Mouse (Mus musculus) limb, embryonic 12.5 days (tissue): Measurements from ENCODE around the gene Mrpl40. TPM values are rescaled to one million over a fixed set of nuclear protein-coding genes. Genes with fewer than 3 reads are reported as not detected.
A peak's percentile ranks its signal among the peaks of the same experiment; 100 is the strongest.

ENCODE experiments used
- ATAC-seq: fragments of 200-750 bp; cut with Nextera tagmentation; 2 replicates; pipeline ENCODE4 v1.8.0; 2017; ENCODE audit warnings: low read depth, moderate TSS enrichment; ENCODE audit not compliant: insufficient number of reproducible peaks, insufficient read depth, low FRiP score, low TSS enrichment
- H3K27ac ChIP-seq: fragments of 300-500 bp; sonication (generic); 2 replicates; pipeline ENCODE4 v1.5.1; 2016; ENCODE audit warnings: mild to moderate bottlenecking, moderate library complexity
- H3K27me3 ChIP-seq: fragments of 300-500 bp; sonication (generic); 2 replicates; pipeline ENCODE4 v1.6.1; 2016; ENCODE audit warnings: mild to moderate bottlenecking, moderate library complexity
- H3K36me3 ChIP-seq: fragments of 300-500 bp; sonication (generic); 2 replicates; pipeline ENCODE4 v1.6.1; 2016; ENCODE audit warnings: mild to moderate bottlenecking, moderate library complexity
- H3K4me1 ChIP-seq: fragments of 300-500 bp; sonication (generic); replicated peaks from 2 replicates; pipeline ENCODE4 v1.6.1; 2016
- H3K4me2 ChIP-seq: fragments of 300-500 bp; sonication (generic); 2 replicates; pipeline ENCODE4 v1.6.1; 2016; ENCODE audit warnings: mild to moderate bottlenecking, moderate library complexity
- H3K4me3 ChIP-seq: fragments of 300-500 bp; sonication (generic); replicated peaks from 2 replicates; pipeline ENCODE4 v1.5.1; 2016; ENCODE audit warnings: mild to moderate bottlenecking
- H3K9ac ChIP-seq: fragments of 300-500 bp; sonication (generic); replicated peaks from 2 replicates; pipeline ENCODE4 v1.6.1; 2016; ENCODE audit warnings: mild to moderate bottlenecking, moderate library complexity
- H3K9me3 ChIP-seq: fragments of 300-500 bp; sonication (generic); 2 replicates; pipeline ENCODE4 v1.6.1; 2016; ENCODE audit warnings: mild to moderate bottlenecking, moderate library complexity
- WGBS: fragments of 180-500 bp; shearing (Covaris S2); methylation state at CpG from one replicate; pipeline ENCODE4 v1.1.7; 2016; 5-methylcytosine and 5-hydroxymethylcytosine counted together
- polyA plus RNA-seq: library from polyadenylated mRNA; unstranded; fragments of >200 nt; fragmentation: Nextera tagmentation; extraction: Ambion mirVana; gene quantifications from 2 replicates; pipeline ENCODE4 v1.2.1, GENCODE M21; 2016

Mrpl40 gene
- polyA plus RNA-seq = 105 and 106 TPM in 2 replicates

DNA sequence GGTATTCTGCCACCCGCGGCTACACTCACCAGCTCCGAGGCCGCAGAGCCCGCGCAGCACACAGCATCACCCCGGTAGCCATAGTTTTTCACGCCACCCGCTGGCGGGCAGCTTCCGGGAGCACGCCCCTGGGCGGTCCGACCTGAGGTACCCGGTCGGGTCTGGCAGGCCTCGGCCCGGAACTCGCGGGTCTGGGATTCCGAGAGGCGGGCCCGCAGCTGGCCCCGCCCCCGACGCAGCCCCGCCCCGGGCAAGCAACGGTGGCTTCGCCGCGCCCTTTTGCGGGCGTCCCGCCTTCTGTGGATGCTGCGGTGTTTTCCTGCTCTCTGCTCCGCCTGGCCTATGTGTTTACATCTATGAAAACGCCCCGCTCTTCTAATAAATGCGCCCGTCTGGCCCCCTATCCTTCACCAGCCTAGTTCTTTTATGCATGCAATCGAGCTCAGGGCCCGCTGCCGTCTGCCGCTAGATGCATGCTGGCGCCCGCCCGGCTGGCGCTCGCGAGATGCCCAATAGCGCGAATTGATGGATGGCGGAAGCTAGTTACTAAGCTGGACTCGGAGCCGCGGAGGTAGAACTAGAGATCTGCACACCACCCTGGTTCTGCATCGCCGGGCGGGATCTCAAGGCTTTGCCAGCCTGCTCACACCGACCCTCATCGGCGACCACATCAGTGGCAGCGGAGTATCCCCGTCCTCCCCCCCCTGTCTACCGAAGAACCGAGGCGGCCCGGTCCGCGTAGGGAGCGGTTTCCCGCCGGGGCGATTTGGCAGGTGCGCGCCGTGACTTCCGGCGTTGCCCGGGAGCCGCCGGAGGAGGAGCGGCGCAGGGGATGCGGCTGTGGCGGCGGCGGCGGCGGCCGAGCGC is at the start of gene Mrpl40, which contains the start of gene Hira:
Mrpl40 (minus strand) TSS at position 421 of the 867 bp plus-strand sequence.
Hira (plus strand) TSS at position 596 of the 867 bp plus-strand sequence.
- H3K4me1 ChIP-seq = peaks cover 16% of the 10 kb centered on the region; the same call in 1 of the 2 replicates
- H3K27ac ChIP-seq = peak within 1 kb of the TSS; percentile 97
- peak; percentile 93 for ATAC-seq
- peaks cover 58% of the 10 kb centered on the region for H3K36me3 ChIP-seq
- no peaks in the 10 kb centered on the region for H3K9me3 ChIP-seq
- peak within 1 kb of the TSS; percentile 87 for H3K9ac ChIP-seq
- no peaks in the 10 kb centered on the region for H3K27me3 ChIP-seq
- peak within 1 kb of the TSS; percentile 89 for H3K4me3 ChIP-seq
- H3K4me2 ChIP-seq = peak within 1 kb of the TSS; percentile 78
- WGBS = under 1% methylated on average over 93 of the region's 93 CpGs

DNA sequence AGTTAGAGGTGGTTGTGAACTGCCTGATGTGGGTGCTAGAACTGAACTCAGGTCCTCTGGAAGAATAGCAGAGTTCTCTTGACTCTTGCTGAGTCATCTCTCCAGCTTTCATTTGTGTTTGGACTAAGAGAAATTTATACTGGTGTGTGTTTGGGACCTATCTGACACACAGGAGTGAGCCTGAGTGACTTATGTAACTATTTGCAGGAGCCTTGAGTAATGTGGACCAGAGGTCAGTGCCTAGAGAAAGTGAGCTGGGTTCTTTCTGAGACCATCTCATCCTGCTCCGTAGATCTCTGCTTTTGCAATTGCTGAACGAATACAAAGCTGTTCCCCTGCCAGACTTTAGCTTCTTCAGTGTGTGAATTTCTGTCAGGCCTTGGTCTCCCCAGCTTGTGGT is 45.1 kb upstream of the Mrpl40 start:
- Histone ChIP-seq H3K4me2 (no peak overlapping the region), H3K4me1 (no peaks in the 10 kb centered on the region), H3K27me3 (no peaks in the 10 kb centered on the region), H3K9me3 (no peaks in the 10 kb centered on the region), H3K9ac (no peak overlapping the region), H3K36me3 (peaks cover 96% of the 10 kb centered on the region), H3K4me3 (no peak overlapping the region), H3K27ac (no peak overlapping the region)
- 88% methylated on average over 2 of the region's 2 CpGs for WGBS
- ATAC-seq = no peak

DNA sequence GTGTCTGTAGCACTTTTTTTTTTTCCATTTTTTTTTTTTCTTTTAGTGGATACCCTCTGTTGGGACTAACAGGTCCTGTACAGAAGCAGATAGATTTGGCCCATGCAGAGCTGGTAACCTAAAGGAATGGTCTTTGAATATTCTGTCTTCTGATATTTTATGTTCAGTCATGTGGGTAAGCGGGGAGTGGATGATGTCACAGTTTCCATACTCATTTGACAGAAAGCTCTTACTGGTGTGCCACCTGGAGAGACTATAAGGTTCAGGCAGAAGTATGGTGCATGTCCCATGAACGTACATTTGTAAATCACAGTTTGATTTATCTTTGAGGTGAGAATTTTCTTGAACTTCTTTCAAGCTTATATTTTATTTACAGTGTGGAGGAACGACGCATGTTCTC is 39.4 kb upstream of the Mrpl40 start:
- no peaks in the 10 kb centered on the region for H3K4me1 ChIP-seq
- no peaks in the 10 kb centered on the region for H3K27me3 ChIP-seq
- H3K9ac ChIP-seq = no peak overlapping the region
- H3K4me3 ChIP-seq = no peak overlapping the region
- no peak overlapping the region for H3K4me2 ChIP-seq
- WGBS = 95% methylated on average over 4 of the region's 4 CpGs
- ATAC-seq = no peak
- H3K9me3 ChIP-seq = no peaks in the 10 kb centered on the region
- H3K36me3 ChIP-seq = peaks cover 77% of the 10 kb centered on the region
- no peak overlapping the region for H3K27ac ChIP-seq

GRCm38 (mm10) chr16:18905648-18906047 is 29.0 kb upstream of the Mrpl40 start:
- no peak overlapping the region for H3K27ac ChIP-seq
- no peak overlapping the region for H3K4me2 ChIP-seq
- H3K4me1 ChIP-seq = no peaks in the 10 kb centered on the region
- ATAC-seq = no peak
- peaks cover 73% of the 10 kb centered on the region for H3K36me3 ChIP-seq
- no peaks in the 10 kb centered on the region for H3K27me3 ChIP-seq
- H3K9me3 ChIP-seq = no peaks in the 10 kb centered on the region
- no peak overlapping the region for H3K9ac ChIP-seq
- no peak overlapping the region for H3K4me3 ChIP-seq
- 97% methylated on average over 1 of the region's 1 CpGs for WGBS

- peak; percentile 63; the same call in 1 of the 2 replicates for ATAC-seq
- H3K27ac ChIP-seq = no peak overlapping the region
- H3K4me3 ChIP-seq = no peak overlapping the region
- 31% methylated on average over 10 of the region's 10 CpGs for WGBS
- H3K36me3 ChIP-seq = peaks cover 48% of the 10 kb centered on the region
- peaks cover 4% of the 10 kb centered on the region; the same call in 1 of the 2 replicates for H3K4me1 ChIP-seq
- H3K9me3 ChIP-seq = no peaks in the 10 kb centered on the region
- H3K9ac ChIP-seq = no peak overlapping the region
- H3K4me2 ChIP-seq = no peak overlapping the region
- H3K27me3 ChIP-seq = no peaks in the 10 kb centered on the region
These were observed 19.8 kb upstream of the Mrpl40 start for GRCm38 (mm10) chr16:18896429-18896828.

DNA sequence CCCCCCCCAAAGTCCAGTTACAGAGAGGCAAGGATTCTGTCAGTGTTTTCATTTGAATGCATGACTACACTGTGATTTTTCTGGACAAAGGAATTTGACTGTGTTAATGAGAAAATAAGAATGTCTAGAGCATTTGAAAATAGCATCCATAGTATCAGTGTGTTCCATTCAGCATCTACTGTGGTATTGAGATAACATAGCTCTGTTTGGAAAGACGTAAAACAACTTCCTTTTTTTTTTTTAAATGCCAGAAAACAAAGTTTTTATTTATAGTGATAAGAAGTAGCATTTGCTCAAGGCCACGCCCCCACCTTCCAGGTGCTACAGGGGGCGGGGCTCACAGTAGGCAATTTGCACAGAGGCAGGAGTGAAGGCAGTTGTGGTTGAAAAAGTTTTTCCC is 18.6 kb upstream of the Mrpl40 start:
- 81% methylated on average over 3 of the region's 3 CpGs for WGBS
- no peak overlapping the region for H3K27ac ChIP-seq
- H3K9me3 ChIP-seq = no peaks in the 10 kb centered on the region
- H3K27me3 ChIP-seq = no peaks in the 10 kb centered on the region
- H3K4me1 ChIP-seq = peaks cover 4% of the 10 kb centered on the region; the same call in 1 of the 2 replicates
- no peak overlapping the region for H3K4me2 ChIP-seq
- H3K4me3 ChIP-seq = no peak overlapping the region
- no peak overlapping the region for H3K9ac ChIP-seq
- ATAC-seq = no peak
- peaks cover 38% of the 10 kb centered on the region for H3K36me3 ChIP-seq

- Histone ChIP-seq H3K4me2 (no peak overlapping the region), H3K27me3 (no peaks in the 10 kb centered on the region), H3K4me3 (no peak overlapping the region), H3K4me1 (peaks cover 4% of the 10 kb centered on the region; the same call in 1 of the 2 replicates), H3K9ac (no peak overlapping the region), H3K9me3 (no peaks in the 10 kb centered on the region), H3K36me3 (peaks cover 24% of the 10 kb centered on the region), H3K27ac (no peak overlapping the region)
- no peak for ATAC-seq
- WGBS = 73% methylated on average over 4 of the region's 4 CpGs
These were observed 17.2 kb upstream of the Mrpl40 start for GRCm38 (mm10) chr16:18893840-18894372.

GRCm38 (mm10) chr16:18884044-18884443 is 7.4 kb upstream of the Mrpl40 start:
- Histone ChIP-seq H3K36me3 (peaks cover 43% of the 10 kb centered on the region), H3K4me1 (0 out of 2 replicates have a peak, but pooled peaks cover 4% of the 10 kb centered on the region), H3K4me3 (no peak overlapping the region), H3K27ac (no peak overlapping the region), H3K9me3 (no peaks in the 10 kb centered on the region), H3K27me3 (no peaks in the 10 kb centered on the region), H3K4me2 (no peak overlapping the region), H3K9ac (no peak overlapping the region)
- no peak for ATAC-seq

- no peaks in the 10 kb centered on the region for H3K27me3 ChIP-seq
- ATAC-seq = no peak
- peaks cover 46% of the 10 kb centered on the region for H3K36me3 ChIP-seq
- H3K9me3 ChIP-seq = no peaks in the 10 kb centered on the region
- peak overlapping the region; percentile 97 for H3K27ac ChIP-seq
- peaks cover 16% of the 10 kb centered on the region; the same call in 1 of the 2 replicates for H3K4me1 ChIP-seq
- peak overlapping the region; percentile 87 for H3K9ac ChIP-seq
- peak overlapping the region; percentile 89 for H3K4me3 ChIP-seq
- WGBS = 25% methylated on average over 20 of the region's 20 CpGs
- peak overlapping the region; percentile 78 for H3K4me2 ChIP-seq
These were observed 1.5 kb upstream of the Mrpl40 start for GRCm38 (mm10) chr16:18878091-18878720.

DNA sequence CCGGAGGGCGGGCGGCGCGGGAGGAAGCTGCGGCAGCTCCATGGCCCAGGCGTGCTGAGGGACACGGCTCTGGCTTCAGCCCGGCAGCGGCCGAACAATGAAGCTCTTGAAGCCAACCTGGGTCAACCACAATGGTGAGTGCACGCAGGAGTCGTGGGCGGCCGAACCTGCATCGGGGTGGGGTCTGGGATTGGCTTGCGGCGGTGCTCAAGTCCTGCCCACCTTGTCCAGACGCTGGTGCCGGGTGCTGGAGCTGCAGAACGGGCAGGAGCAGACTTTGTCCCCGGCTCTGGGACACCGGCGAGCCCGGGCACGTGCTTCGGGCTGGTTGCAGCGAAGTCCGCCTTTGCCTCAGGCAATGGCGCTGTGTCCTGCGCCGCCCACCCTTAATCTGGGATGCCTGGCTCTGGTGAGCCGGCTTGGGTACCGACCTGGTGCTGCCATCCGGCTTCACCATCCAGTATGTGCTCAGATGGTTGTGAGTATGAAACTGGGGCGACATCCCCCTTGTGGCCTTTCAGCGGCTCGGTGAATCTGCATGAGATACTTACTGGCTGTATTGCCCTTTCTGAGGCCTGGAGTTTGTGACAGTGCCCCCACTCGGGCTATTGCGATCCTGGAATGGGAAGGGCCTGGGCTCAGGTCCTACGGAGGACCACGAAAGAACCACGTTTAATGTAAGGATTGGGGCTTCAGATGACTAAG is 876 bp upstream of the Mrpl40 start:
- Histone ChIP-seq H3K9ac (peak overlapping the region; percentile 87), H3K9me3 (no peaks in the 10 kb centered on the region), H3K4me2 (peak overlapping the region; percentile 78), H3K36me3 (peaks cover 53% of the 10 kb centered on the region), H3K27ac (peak overlapping the region; percentile 97), H3K27me3 (no peaks in the 10 kb centered on the region), H3K4me1 (peaks cover 16% of the 10 kb centered on the region; the same call in 1 of the 2 replicates), H3K4me3 (peak overlapping the region; percentile 89)
- peak; percentile 38 for ATAC-seq
- under 1% methylated on average over 36 of the region's 43 CpGs for WGBS
